Mouse (Mus musculus): ENCODE measurements around the gene Cdh26.

Gene Cdh26

GRCm38 (mm10) chr2:178507379-178508014 lies 77.2 kb downstream of the Cdh26 start:
- in situ Hi-C loops (cut with MboI, MseI): no loop called here

GRCm38 (mm10) chr2:178508279-178508678 lies 77.9 kb downstream of the Cdh26 start:
- in situ Hi-C loops (cut with MboI, MseI): no loop called here

GRCm38 (mm10) chr2:178513043-178513442 lies 82.7 kb downstream of the Cdh26 start:
- in situ Hi-C loops (cut with MboI, MseI): loop anchor here (5.0 kb wide), 1 partner anchor 154 kb away; no protein-coding TSS in a partner anchor

- in situ Hi-C loops (cut with MboI, MseI): loop anchor here (5.0 kb wide), 1 partner anchor 154 kb away; no protein-coding TSS in a partner anchor
Observed at GRCm38 (mm10) chr2:178513636-178514071, 83.3 kb downstream of the Cdh26 start.

GRCm38 (mm10) chr2:178516421-178516820 lies 86.1 kb downstream of the Cdh26 start:
- in situ Hi-C loops (cut with MboI, MseI): no loop called here

- in situ Hi-C loops (cut with MboI, MseI): no loop called here
Observed at GRCm38 (mm10) chr2:178516941-178517340, 86.6 kb downstream of the Cdh26 start.

- in situ Hi-C loops (cut with MboI, MseI): no loop called here
Observed at GRCm38 (mm10) chr2:178519321-178519720, 89.0 kb downstream of the Cdh26 start.

- in situ Hi-C loops (cut with MboI, MseI): no loop called here
Observed at GRCm38 (mm10) chr2:178520216-178520615, 89.9 kb downstream of the Cdh26 start.

- in situ Hi-C loops (cut with MboI, MseI): no loop called here
Observed at GRCm38 (mm10) chr2:178522331-178522730, 92.0 kb downstream of the Cdh26 start.

- in situ Hi-C loops (cut with MboI, MseI): no loop called here
Observed at GRCm38 (mm10) chr2:178522786-178523185, 92.5 kb downstream of the Cdh26 start.

GRCm38 (mm10) chr2:178526776-178527175 lies 96.4 kb downstream of the Cdh26 start:
- in situ Hi-C loops (cut with MboI, MseI): no loop called here

GRCm38 (mm10) chr2:178531226-178531625 lies 100.9 kb downstream of the Cdh26 start:
- in situ Hi-C loops (cut with MboI, MseI): no loop called here

- in situ Hi-C loops (cut with MboI, MseI): no loop called here
Observed at GRCm38 (mm10) chr2:178536574-178536973, 106.2 kb downstream of the Cdh26 start.
